Mouse (Mus musculus): ENCODE data around the gene Tmem151b. TPM values are rescaled to one million over a fixed set of nuclear protein-coding genes. Genes with fewer than 3 reads are reported as not detected.

The Tmem151b gene
- polyA plus RNA-seq, 1 experiment from 2014 or later = 8.2 TPM

GRCm38 (mm10) chr17:45545278-45545961, 4.1 kb downstream of the Tmem151b start:
- ATAC-seq (replicated peaks; ENCODE audit: low FRiP score) (no peak), DNase-seq (ENCODE audit: low spot score) (no peak)
- Histone ChIP-seq H3K4me1 (replicated peaks; ENCODE audit: control insufficient read depth, insufficient read depth, low read length) (peaks cover 23% of the 10 kb centered on the region), H3K9me3 (ENCODE audit: control insufficient read depth, low read length) (no peaks in the 10 kb centered on the region), H3K4me3 (ENCODE audit: low read depth, low read length) (peak overlapping the region; percentile 13), H3K27me3 (ENCODE audit: control insufficient read depth, insufficient read depth, low read length) (peaks cover 45% of the 10 kb centered on the region), H3K27ac (ENCODE audit: low read depth, low read length) (no peak overlapping the region), H3K9ac (ENCODE audit: low read length) (peak overlapping the region; percentile 23), H3K36me3 (ENCODE audit: control insufficient read depth, insufficient read depth, low read length) (no peaks in the 10 kb centered on the region), H3K4me2 (ENCODE audit: low read depth, low read length, severe bottlenecking) (peak overlapping the region; percentile 42)
- WGBS = 4% methylated on average over 74 of the region's 74 CpGs

GRCm38 (mm10) chr17:45544873-45545277, 4.6 kb downstream of the Tmem151b start:
- peaks cover 45% of the 10 kb centered on the region for H3K27me3 ChIP-seq (ENCODE audit: control insufficient read depth, insufficient read depth, low read length)
- H3K4me2 ChIP-seq (ENCODE audit: low read depth, low read length, severe bottlenecking) = peak overlapping the region; percentile 42
- no peak for DNase-seq (ENCODE audit: low spot score)
- H3K9ac ChIP-seq (ENCODE audit: low read length) = peak overlapping the region; percentile 23
- no peak for ATAC-seq (replicated peaks; ENCODE audit: low FRiP score)
- H3K27ac ChIP-seq (ENCODE audit: low read depth, low read length) = no peak overlapping the region
- no peaks in the 10 kb centered on the region for H3K9me3 ChIP-seq (ENCODE audit: control insufficient read depth, low read length)
- H3K36me3 ChIP-seq (ENCODE audit: control insufficient read depth, insufficient read depth, low read length) = no peaks in the 10 kb centered on the region
- peaks cover 21% of the 10 kb centered on the region for H3K4me1 ChIP-seq (replicated peaks; ENCODE audit: control insufficient read depth, insufficient read depth, low read length)
- H3K4me3 ChIP-seq (ENCODE audit: low read depth, low read length) = peak overlapping the region; percentile 13; the same call in 1 of the 2 replicates
- 2% methylated on average over 46 of the region's 46 CpGs for WGBS

GRCm38 (mm10) chr17:45544001-45544872, 5.2 kb downstream of the Tmem151b start:
- peak overlapping the region; percentile 13; the same call in 1 of the 2 replicates for H3K4me3 ChIP-seq (ENCODE audit: low read depth, low read length)
- peak; percentile 75 for DNase-seq (ENCODE audit: low spot score)
- H3K27ac ChIP-seq (ENCODE audit: low read depth, low read length) = no peak overlapping the region
- H3K9ac ChIP-seq (ENCODE audit: low read length) = peak overlapping the region; percentile 39
- peak; percentile 19; the same call in 1 of the 2 replicates for ATAC-seq (replicated peaks; ENCODE audit: low FRiP score)
- no peaks in the 10 kb centered on the region for H3K9me3 ChIP-seq (ENCODE audit: control insufficient read depth, low read length)
- peaks cover 21% of the 10 kb centered on the region for H3K4me1 ChIP-seq (replicated peaks; ENCODE audit: control insufficient read depth, insufficient read depth, low read length)
- 5% methylated on average over 24 of the region's 24 CpGs for WGBS
- H3K27me3 ChIP-seq (ENCODE audit: control insufficient read depth, insufficient read depth, low read length) = peaks cover 47% of the 10 kb centered on the region
- H3K4me2 ChIP-seq (ENCODE audit: low read depth, low read length, severe bottlenecking) = peak overlapping the region; percentile 42; the same call in 1 of the 2 replicates
- H3K36me3 ChIP-seq (ENCODE audit: control insufficient read depth, insufficient read depth, low read length) = no peaks in the 10 kb centered on the region

- Histone ChIP-seq H3K36me3 (ENCODE audit: control insufficient read depth, insufficient read depth, low read length) (no peaks in the 10 kb centered on the region), H3K27ac (ENCODE audit: low read depth, low read length) (no peak overlapping the region), H3K4me3 (ENCODE audit: low read depth, low read length) (no peak overlapping the region), H3K4me2 (ENCODE audit: low read depth, low read length, severe bottlenecking) (no peak overlapping the region), H3K27me3 (ENCODE audit: control insufficient read depth, insufficient read depth, low read length) (peaks cover 47% of the 10 kb centered on the region), H3K9ac (ENCODE audit: low read length) (no peak overlapping the region), H3K4me1 (replicated peaks; ENCODE audit: control insufficient read depth, insufficient read depth, low read length) (peaks cover 21% of the 10 kb centered on the region), H3K9me3 (ENCODE audit: control insufficient read depth, low read length) (no peaks in the 10 kb centered on the region)
- no peak for ATAC-seq (replicated peaks; ENCODE audit: low FRiP score)
- 30% methylated on average over 1 of the region's 1 CpGs for WGBS
- DNase-seq (ENCODE audit: low spot score) = no peak
Measured at GRCm38 (mm10) chr17:45543115-45543514, 6.4 kb downstream of the Tmem151b start.

GRCm38 (mm10) chr17:45542705-45543104, 6.8 kb downstream of the Tmem151b start:
- H3K4me2 ChIP-seq (ENCODE audit: low read depth, low read length, severe bottlenecking) = no peak overlapping the region

GRCm38 (mm10) chr17:45542129-45542528, 7.3 kb downstream of the Tmem151b start:
- H3K36me3 ChIP-seq (ENCODE audit: control insufficient read depth, insufficient read depth, low read length) = no peaks in the 10 kb centered on the region
- no peaks in the 10 kb centered on the region for H3K9me3 ChIP-seq (ENCODE audit: control insufficient read depth, low read length)
- peaks cover 40% of the 10 kb centered on the region for H3K27me3 ChIP-seq (ENCODE audit: control insufficient read depth, insufficient read depth, low read length)
- H3K4me3 ChIP-seq (ENCODE audit: low read depth, low read length) = no peak overlapping the region
- peaks cover 21% of the 10 kb centered on the region for H3K4me1 ChIP-seq (replicated peaks; ENCODE audit: control insufficient read depth, insufficient read depth, low read length)
- WGBS = 41% methylated on average over 6 of the region's 6 CpGs
- DNase-seq (ENCODE audit: low spot score) = no peak
- H3K9ac ChIP-seq (ENCODE audit: low read length) = no peak overlapping the region
- no peak overlapping the region for H3K27ac ChIP-seq (ENCODE audit: low read depth, low read length)
- no peak overlapping the region for H3K4me2 ChIP-seq (ENCODE audit: low read depth, low read length, severe bottlenecking)
- no peak for ATAC-seq (replicated peaks; ENCODE audit: low FRiP score)

More at GRCm38 (mm10) chr17:45542705-45543104, 6.8 kb downstream of the Tmem151b start:
- H3K9me3 ChIP-seq (ENCODE audit: control insufficient read depth, low read length) = no peaks in the 10 kb centered on the region
- H3K9ac ChIP-seq (ENCODE audit: low read length) = no peak overlapping the region
- ATAC-seq (replicated peaks; ENCODE audit: low FRiP score) (no peak), DNase-seq (ENCODE audit: low spot score) (no peak)
- 81% methylated on average over 2 of the region's 2 CpGs for WGBS
- H3K4me1 ChIP-seq (replicated peaks; ENCODE audit: control insufficient read depth, insufficient read depth, low read length) = peaks cover 21% of the 10 kb centered on the region
- peaks cover 46% of the 10 kb centered on the region for H3K27me3 ChIP-seq (ENCODE audit: control insufficient read depth, insufficient read depth, low read length)
- no peaks in the 10 kb centered on the region for H3K36me3 ChIP-seq (ENCODE audit: control insufficient read depth, insufficient read depth, low read length)
- no peak overlapping the region for H3K4me3 ChIP-seq (ENCODE audit: low read depth, low read length)
- H3K27ac ChIP-seq (ENCODE audit: low read depth, low read length) = no peak overlapping the region

- Histone ChIP-seq H3K27me3 (ENCODE audit: control insufficient read depth, insufficient read depth, low read length) (peaks cover 18% of the 10 kb centered on the region), H3K27ac (ENCODE audit: low read depth, low read length) (no peak overlapping the region), H3K4me1 (replicated peaks; ENCODE audit: control insufficient read depth, insufficient read depth, low read length) (peaks cover 10% of the 10 kb centered on the region), H3K36me3 (ENCODE audit: control insufficient read depth, insufficient read depth, low read length) (no peaks in the 10 kb centered on the region), H3K4me3 (ENCODE audit: low read depth, low read length) (no peak overlapping the region), H3K9me3 (ENCODE audit: control insufficient read depth, low read length) (no peaks in the 10 kb centered on the region), H3K4me2 (ENCODE audit: low read depth, low read length, severe bottlenecking) (no peak overlapping the region), H3K9ac (ENCODE audit: low read length) (no peak overlapping the region)
- DNase-seq (ENCODE audit: low spot score) (no peak), ATAC-seq (replicated peaks; ENCODE audit: low FRiP score) (no peak)
- WGBS = 77% methylated on average over 21 of the region's 21 CpGs
Measured at GRCm38 (mm10) chr17:45539664-45540063, 9.8 kb downstream of the Tmem151b start.

GRCm38 (mm10) chr17:45538394-45538793, 11.1 kb downstream of the Tmem151b start:
- Histone ChIP-seq H3K36me3 (ENCODE audit: control insufficient read depth, insufficient read depth, low read length) (no peaks in the 10 kb centered on the region), H3K9me3 (ENCODE audit: control insufficient read depth, low read length) (no peaks in the 10 kb centered on the region), H3K9ac (ENCODE audit: low read length) (no peak overlapping the region), H3K4me2 (ENCODE audit: low read depth, low read length, severe bottlenecking) (no peak overlapping the region), H3K27me3 (ENCODE audit: control insufficient read depth, insufficient read depth, low read length) (peaks cover 8% of the 10 kb centered on the region), H3K27ac (ENCODE audit: low read depth, low read length) (no peak overlapping the region), H3K4me1 (replicated peaks; ENCODE audit: control insufficient read depth, insufficient read depth, low read length) (0 out of 2 replicates have a peak, but pooled peaks cover under 1% of the 10 kb centered on the region), H3K4me3 (ENCODE audit: low read depth, low read length) (no peak overlapping the region)
- ATAC-seq (replicated peaks; ENCODE audit: low FRiP score) = no peak
- 69% methylated on average over 4 of the region's 4 CpGs for WGBS
- DNase-seq (ENCODE audit: low spot score) = no peak
